In genomic region chr2:77073930-77074329, GRCm38 (mm10) we compare ENCODE assay signal across 8 mouse cellular contexts.
DNase-seq lines count a peak whose midpoint lies in the region; ATAC-seq lines count a peak whose summit lies in the region.

No protein-coding gene starts in this region.

- peak; percentile 46 for DNase-seq in retina, postnatal 1 day
- no peak for DNase-seq in retina, embryonic 14.5 days (ENCODE audit: low spot score)
- DNase-seq in right cerebral cortex, postnatal 10 days (ENCODE audit: low spot score in 2 of 2) = peak; percentile 45 to 51
- no peak for DNase-seq in c-Kit-positive CD71-positive TER-119-positive erythroid progenitor cells, embryonic 14.5 days (ENCODE audit: low spot score)

- H3K4me2 ChIP-seq in heart, embryonic 13.5 days = no peak overlapping the region
- H3K4me2 ChIP-seq in heart, embryonic 12.5 days = no peak overlapping the region
- no peak overlapping the region for H3K4me2 ChIP-seq in forebrain, embryonic 15.5 days (replicated peaks)
- no peak overlapping the region for H3K4me2 ChIP-seq in intestine, embryonic 15.5 days (replicated peaks)

- no peaks in the 10 kb centered on the region for H3K27me3 ChIP-seq in heart, embryonic 13.5 days (replicated peaks)
- no peaks in the 10 kb centered on the region for H3K27me3 ChIP-seq in heart, embryonic 12.5 days (replicated peaks)
- no peaks in the 10 kb centered on the region for H3K27me3 ChIP-seq in forebrain, embryonic 15.5 days
- H3K27me3 ChIP-seq in intestine, embryonic 15.5 days (replicated peaks) = no peaks in the 10 kb centered on the region

- H3K36me3 ChIP-seq in heart, embryonic 13.5 days = peaks cover 75% of the 10 kb centered on the region
- peaks cover 50% of the 10 kb centered on the region for H3K36me3 ChIP-seq in heart, embryonic 12.5 days
- H3K36me3 ChIP-seq in forebrain, embryonic 15.5 days = no peaks in the 10 kb centered on the region
- H3K36me3 ChIP-seq in intestine, embryonic 15.5 days = no peaks in the 10 kb centered on the region

- 60% methylated on average over 5 of the region's 5 CpGs for WGBS in heart, embryonic 13.5 days
- WGBS in heart, embryonic 12.5 days = 74% methylated on average over 5 of the region's 5 CpGs
- 30% methylated on average over 5 of the region's 5 CpGs for WGBS in forebrain, embryonic 15.5 days
- 68% methylated on average over 5 of the region's 5 CpGs for WGBS in intestine, embryonic 15.5 days

- no peak overlapping the region for H3K4me3 ChIP-seq in heart, embryonic 13.5 days
- H3K4me3 ChIP-seq in heart, embryonic 12.5 days = no peak overlapping the region
- H3K4me3 ChIP-seq in forebrain, embryonic 15.5 days = no peak overlapping the region
- H3K4me3 ChIP-seq in intestine, embryonic 15.5 days (replicated peaks) = no peak overlapping the region

- H3K9me3 ChIP-seq in heart, embryonic 13.5 days = no peaks in the 10 kb centered on the region
- H3K9me3 ChIP-seq in heart, embryonic 12.5 days (replicated peaks) = no peaks in the 10 kb centered on the region
- H3K9me3 ChIP-seq in forebrain, embryonic 15.5 days = no peaks in the 10 kb centered on the region
- H3K9me3 ChIP-seq in intestine, embryonic 15.5 days = no peaks in the 10 kb centered on the region

- no peak overlapping the region for H3K9ac ChIP-seq in heart, embryonic 13.5 days
- H3K9ac ChIP-seq in heart, embryonic 12.5 days = no peak overlapping the region
- H3K9ac ChIP-seq in forebrain, embryonic 15.5 days (replicated peaks) = no peak overlapping the region
- no peak overlapping the region for H3K9ac ChIP-seq in intestine, embryonic 15.5 days

- ATAC-seq in heart, embryonic 13.5 days (ENCODE audit: extremely low read depth, insufficient number of reproducible peaks, low FRiP score, low TSS enrichment) = no peak
- no peak for ATAC-seq in heart, embryonic 12.5 days (ENCODE audit: insufficient number of reproducible peaks, low FRiP score)
- peak; percentile 69; the same call in 1 of the 2 replicates for ATAC-seq in forebrain, embryonic 15.5 days (replicated peaks)
- ATAC-seq in intestine, embryonic 15.5 days = no peak

- H3K4me1 ChIP-seq in heart, embryonic 13.5 days = peaks cover 14% of the 10 kb centered on the region
- peaks cover 9% of the 10 kb centered on the region; the same call in 1 of the 2 replicates for H3K4me1 ChIP-seq in heart, embryonic 12.5 days (replicated peaks)
- peaks cover 8% of the 10 kb centered on the region for H3K4me1 ChIP-seq in forebrain, embryonic 15.5 days
- no peaks in the 10 kb centered on the region for H3K4me1 ChIP-seq in intestine, embryonic 15.5 days (replicated peaks)

- H3K27ac ChIP-seq in heart, embryonic 13.5 days (replicated peaks) = peak overlapping the region; percentile 48
- no peak overlapping the region for H3K27ac ChIP-seq in heart, embryonic 12.5 days (ENCODE audit: poor library complexity, severe bottlenecking)
- H3K27ac ChIP-seq in forebrain, embryonic 15.5 days (replicated peaks) = no peak overlapping the region
- H3K27ac ChIP-seq in intestine, embryonic 15.5 days = no peak overlapping the region

Comparison
In these comparisons a context has a peak if more than half of its experiments do, and no peak if none do; other contexts are left out.
1. DNase-seq: peak in retina, postnatal 1 day (single experiment) and right cerebral cortex, postnatal 10 days (2 of 2); none in retina, embryonic 14.5 days (single experiment) and c-Kit-positive CD71-positive TER-119-positive erythroid progenitor cells, embryonic 14.5 days (single experiment).